Mouse (Mus musculus) inflammation-experienced regulatory T-cells, adult 6 months (primary cell): ENCODE data around the gene Spns2. TPM values are rescaled to one million over a fixed set of nuclear protein-coding genes. Genes with fewer than 3 reads are reported as not detected.
"Not testable (repeated sequence)": the region's sequence is repeated elsewhere in the genome, so short reads cannot be mapped to it uniquely, and the experiment has no call there.

Source experiments
- ATAC-seq: one replicate; pipeline ENCODE4 v1.8.0; 2017
- polyA plus RNA-seq, 3 experiments: library from polyadenylated mRNA; unstranded; fragments of 100-300 nt; shearing (Covaris generic); gene quantifications; one replicate each; pipeline ENCODE4 v1.2.1; 2017

Spns2 gene
- polyA plus RNA-seq, 3 experiments from 2014 or later = not detected

- no peak for ATAC-seq
Measured at GRCm38 (mm10) chr11:72435694-72436045, 54.0 kb downstream of the Spns2 start.

- no peak for ATAC-seq
Measured at GRCm38 (mm10) chr11:72434963-72435693, 54.6 kb downstream of the Spns2 start, which contains the start of gene Ggt6. Gene Ggt6 (plus strand): TSS chr11:72435526.

GRCm38 (mm10) chr11:72430311-72431068 lies 59.2 kb downstream of the Spns2 start:
- not testable (repeated sequence) for ATAC-seq

GRCm38 (mm10) chr11:72429288-72429690 lies 60.4 kb downstream of the Spns2 start:
- ATAC-seq = peak; percentile 90

- ATAC-seq = peak; percentile 61
Measured at GRCm38 (mm10) chr11:72428694-72429093, 61.0 kb downstream of the Spns2 start.

- ATAC-seq = no peak
Measured at GRCm38 (mm10) chr11:72426884-72427283, 62.8 kb downstream of the Spns2 start.

- ATAC-seq = no peak
Measured at GRCm38 (mm10) chr11:72425201-72425600, 64.5 kb downstream of the Spns2 start.

- no peak for ATAC-seq
Measured at GRCm38 (mm10) chr11:72423686-72424085, 66.0 kb downstream of the Spns2 start.

- no peak for ATAC-seq
Measured at GRCm38 (mm10) chr11:72421518-72422278, 68.0 kb downstream of the Spns2 start.

GRCm38 (mm10) chr11:72420460-72421122 lies 69.1 kb downstream of the Spns2 start:
- no peak for ATAC-seq

- no peak for ATAC-seq
Measured at GRCm38 (mm10) chr11:72419006-72419405, 70.7 kb downstream of the Spns2 start.

- no peak for ATAC-seq
Measured at GRCm38 (mm10) chr11:72418227-72418626, 71.5 kb downstream of the Spns2 start.

- ATAC-seq = no peak
Measured at GRCm38 (mm10) chr11:72417376-72417775, 72.3 kb downstream of the Spns2 start.

GRCm38 (mm10) chr11:72416666-72417065 lies 73.0 kb downstream of the Spns2 start:
- ATAC-seq = no peak

GRCm38 (mm10) chr11:72415155-72415554 lies 74.5 kb downstream of the Spns2 start:
- no peak for ATAC-seq

GRCm38 (mm10) chr11:72413601-72414190 lies 76.0 kb downstream of the Spns2 start:
- ATAC-seq = no peak

GRCm38 (mm10) chr11:72413016-72413415 lies 76.7 kb downstream of the Spns2 start:
- ATAC-seq = no peak

GRCm38 (mm10) chr11:72411945-72412344 lies 77.8 kb downstream of the Spns2 start:
- ATAC-seq = no peak

- no peak for ATAC-seq
Measured at GRCm38 (mm10) chr11:72411093-72411921, 78.4 kb downstream of the Spns2 start, which contains the start of gene Smtnl2. Gene Smtnl2 (minus strand): TSS chr11:72411713.

GRCm38 (mm10) chr11:72410521-72411092 lies 79.1 kb downstream of the Spns2 start:
- no peak for ATAC-seq
